8 mouse cellular contexts compared by ENCODE assay signal in genomic region chr17:72836158-72837115, GRCm38 (mm10). TPM values are rescaled to one million over a fixed set of nuclear protein-coding genes. Genes with fewer than 3 reads are reported as not detected.
DNase-seq lines count a peak whose midpoint lies in the region; ATAC-seq and TF ChIP-seq lines count a peak whose summit lies in the region.

Ypel5 (plus strand) TSS chr17:72836453.

- no peaks in the 10 kb centered on the region for H3K9me3 ChIP-seq in hindbrain, embryonic 10.5 days
- H3K9me3 ChIP-seq in lung, postnatal 0 days (ENCODE audit: low read length): no peaks in the 10 kb centered on the region

- under 1% methylated on average over 81 of the region's 93 CpGs for WGBS in hindbrain, embryonic 10.5 days
- WGBS in lung, postnatal 0 days: under 1% methylated on average over 42 of the region's 93 CpGs

- no peaks in the 10 kb centered on the region for H3K36me3 ChIP-seq in hindbrain, embryonic 10.5 days
- no peaks in the 10 kb centered on the region for H3K36me3 ChIP-seq in lung, postnatal 0 days (ENCODE audit: insufficient read depth, low read length)

- TF ChIP-seq EP300 in lung, postnatal 0 days (IDR thresholded peaks at IDR 0.05): no peak; the same call in 1 of the 2 replicates

- peaks cover 9% of the 10 kb centered on the region; the same call in 1 of the 2 replicates for H3K4me1 ChIP-seq in hindbrain, embryonic 10.5 days (replicated peaks)
- 0 out of 2 replicates have a peak, but pooled peaks cover 2% of the 10 kb centered on the region for H3K4me1 ChIP-seq in lung, postnatal 0 days (ENCODE audit: insufficient read depth, low read depth, low read length)

- peak; percentile 100 for DNase-seq in MN1 (ENCODE audit: low spot score)
- DNase-seq in cerebellum, adult 9-10 months: peak; percentile 99
- DNase-seq in hindbrain, embryonic 10.5 days (ENCODE audit: low spot score): peak; percentile 99
- DNase-seq in layer of hippocampus, adult 9-11 months: peak; percentile 100
- peak; percentile 99 for DNase-seq in lung, postnatal 0 days (ENCODE audit: low spot score)
- peak; percentile 99 for DNase-seq in ovary, postnatal 14 days (ENCODE audit: low spot score)
- peak; percentile 99 for DNase-seq in thymus, postnatal 14 days

- TF ChIP-seq CTCF in lung, postnatal 0 days (IDR thresholded peaks at IDR 0.05): peak; percentile 71

- peak within 1 kb of the TSS; percentile 96 for H3K27ac ChIP-seq in hindbrain, embryonic 10.5 days
- H3K27ac ChIP-seq in lung, postnatal 0 days (ENCODE audit: low read length): peak within 1 kb of the TSS; percentile 100

- peak within 1 kb of the TSS; percentile 58 for H3K4me2 ChIP-seq in lung, postnatal 0 days (replicated peaks; ENCODE audit: low read depth, low read length)

- peak; percentile 90 for ATAC-seq in frontal cortex, adult (ENCODE audit: low TSS enrichment)
- peak; percentile 95 for ATAC-seq in lung, postnatal 0 days

- no peaks in the 10 kb centered on the region for H3K27me3 ChIP-seq in hindbrain, embryonic 10.5 days (ENCODE audit: insufficient read depth, poor library complexity, severe bottlenecking)
- H3K27me3 ChIP-seq in lung, postnatal 0 days (replicated peaks; ENCODE audit: insufficient read depth, low read length): no peaks in the 10 kb centered on the region

- H3K4me3 ChIP-seq in hindbrain, embryonic 10.5 days: peak within 1 kb of the TSS; percentile 88
- peak within 1 kb of the TSS; percentile 97 for H3K4me3 ChIP-seq in lung, postnatal 0 days (ENCODE audit: low read depth, low read length)

- peak within 1 kb of the TSS; percentile 98 for H3K9ac ChIP-seq in lung, postnatal 0 days (replicated peaks; ENCODE audit: low read depth)

RNA-seq across cellular contexts. Expression of gene Ypel5, which starts in this region (rescaled TPM):
- polyA plus RNA-seq in hindbrain, embryonic 10.5 days (2016; fragmentation: Nextera tagmentation; extraction: Ambion mirVana): 34.2 and 49.1 TPM in 2 replicates
- 100.0 and 109 TPM in 2 replicates for polyA plus RNA-seq in lung, postnatal 0 days (2015; fragmentation: Nextera tagmentation; extraction: Ambion mirVana)

Comparison
In these comparisons a context has a peak if more than half of its experiments do, and no peak if none do; other contexts are left out.
1. Peak in every context shown above with its lines: DNase-seq, ATAC-seq, H3K4me3 ChIP-seq and H3K27ac ChIP-seq.